Mouse (Mus musculus) midbrain, embryonic 14.5 days (tissue): ENCODE data around the gene Tsc22d4. TPM values are rescaled to one million over a fixed set of nuclear protein-coding genes. Genes with fewer than 3 reads are reported as not detected.
"Not testable (repeated sequence)": the region's sequence is repeated elsewhere in the genome, so short reads cannot be mapped to it uniquely, and the experiment has no call there.

Experiments used
- ATAC-seq: fragments of 200-750 bp; cut with Nextera tagmentation; 2 replicates; pipeline ENCODE4 v1.8.0; 2017; ENCODE audit warnings: moderate number of reproducible peaks, moderate library complexity; ENCODE audit not compliant: low FRiP score, low TSS enrichment
- DNase-seq: peaks from one replicate; pipeline ENCODE4 v3.0.0-alpha.2; 2015
- H3K27ac ChIP-seq: fragments of 300-500 bp; sonication (generic); replicated peaks from 2 replicates; pipeline ENCODE4 v1.5.1; 2014; ENCODE audit warnings: mild to moderate bottlenecking, low read depth, low read length, moderate library complexity
- H3K27me3 ChIP-seq: fragments of 300-500 bp; sonication (generic); 2 replicates; pipeline ENCODE4 v1.6.1; 2014; ENCODE audit warnings: low read length, control low read depth, mixed read lengths; ENCODE audit not compliant: control insufficient read depth, insufficient read depth
- H3K36me3 ChIP-seq: fragments of 300-500 bp; sonication (generic); 2 replicates; pipeline ENCODE4 v1.6.1; 2014; ENCODE audit warnings: low read length, control low read depth; ENCODE audit not compliant: control insufficient read depth, insufficient read depth
- H3K4me1 ChIP-seq: fragments of 300-500 bp; sonication (generic); 2 replicates; pipeline ENCODE4 v1.6.1; 2014; ENCODE audit warnings: mild to moderate bottlenecking, antibody characterized with exemption, low read length, control low read depth; ENCODE audit not compliant: control insufficient read depth, insufficient read depth
- H3K4me2 ChIP-seq: fragments of 300-500 bp; sonication (generic); 2 replicates; pipeline ENCODE4 v1.6.1; 2014; ENCODE audit warnings: mild to moderate bottlenecking, low read length, moderate library complexity
- H3K4me3 ChIP-seq: fragments of 300-500 bp; sonication (generic); replicated peaks from 2 replicates; pipeline ENCODE4 v1.5.1; 2014; ENCODE audit warnings: low read depth, low read length
- H3K9ac ChIP-seq: fragments of 300-500 bp; sonication (generic); replicated peaks from 2 replicates; pipeline ENCODE4 v1.6.1; 2014; ENCODE audit warnings: mild to moderate bottlenecking, low read length, moderate library complexity
- H3K9me3 ChIP-seq: fragments of 300-500 bp; sonication (generic); 2 replicates; pipeline ENCODE4 v1.6.1; 2016; ENCODE audit warnings: low read length, control low read depth, mixed read lengths; ENCODE audit not compliant: control insufficient read depth
- WGBS: fragments of 180-500 bp; shearing (Covaris S2); extraction: QIAGEN DNeasy Blood & Tissue Kit; methylation state at CpG from one replicate; pipeline ENCODE4 v1.1.7; 2014; 5-methylcytosine and 5-hydroxymethylcytosine counted together
- polyA plus RNA-seq: library from polyadenylated mRNA; unstranded; fragments of >200 nt; fragmentation: Nextera tagmentation; extraction: Ambion mirVana; gene quantifications from 2 replicates; pipeline ENCODE4 v1.2.1, GENCODE M21; 2014

Tsc22d4 gene
- polyA plus RNA-seq, 1 experiment from 2014 or later = 47.0 TPM

- Histone ChIP-seq H3K27ac (no peak overlapping the region), H3K9ac (no peak overlapping the region), H3K36me3 (no peaks in the 10 kb centered on the region), H3K4me3 (no peak overlapping the region), H3K27me3 (no peaks in the 10 kb centered on the region), H3K4me2 (no peak overlapping the region), H3K4me1 (no peaks in the 10 kb centered on the region), H3K9me3 (no peaks in the 10 kb centered on the region)
- ATAC-seq (no peak), DNase-seq (no peak)
- 70% methylated on average over 8 of the region's 8 CpGs for WGBS
These were observed 27.3 kb upstream of the Tsc22d4 start for GRCm38 (mm10) chr5:137718020-137718790.

GRCm38 (mm10) chr5:137719088-137719487 is 26.4 kb upstream of the Tsc22d4 start:
- H3K9ac ChIP-seq = no peak overlapping the region
- 91% methylated on average over 6 of the region's 6 CpGs for WGBS
- no peak overlapping the region for H3K4me3 ChIP-seq
- H3K4me1 ChIP-seq = no peaks in the 10 kb centered on the region
- no peaks in the 10 kb centered on the region for H3K36me3 ChIP-seq
- DNase-seq = no peak
- ATAC-seq = no peak
- no peak overlapping the region for H3K27ac ChIP-seq
- no peak overlapping the region for H3K4me2 ChIP-seq
- no peaks in the 10 kb centered on the region for H3K9me3 ChIP-seq
- H3K27me3 ChIP-seq = no peaks in the 10 kb centered on the region

- not testable (repeated sequence) for H3K4me2 ChIP-seq, ATAC-seq, H3K4me3 ChIP-seq, H3K4me1 ChIP-seq, H3K36me3 ChIP-seq, H3K9ac ChIP-seq, H3K9me3 ChIP-seq, H3K27ac ChIP-seq, DNase-seq, H3K27me3 ChIP-seq
- 39% methylated on average over 9 of the region's 16 CpGs for WGBS
These were observed 24.9 kb upstream of the Tsc22d4 start for GRCm38 (mm10) chr5:137720558-137721164.

- no peak overlapping the region for H3K4me2 ChIP-seq
- no peaks in the 10 kb centered on the region for H3K9me3 ChIP-seq
- H3K27ac ChIP-seq = no peak overlapping the region
- ATAC-seq = no peak
- no peaks in the 10 kb centered on the region for H3K4me1 ChIP-seq
- H3K9ac ChIP-seq = no peak overlapping the region
- H3K36me3 ChIP-seq = 0 out of 2 replicates have a peak, but pooled peaks cover 2% of the 10 kb centered on the region
- WGBS = 82% methylated on average over 5 of the region's 5 CpGs
- no peak overlapping the region for H3K4me3 ChIP-seq
- H3K27me3 ChIP-seq = no peaks in the 10 kb centered on the region
- DNase-seq = no peak
These were observed 21.7 kb upstream of the Tsc22d4 start for GRCm38 (mm10) chr5:137723840-137724239.

GRCm38 (mm10) chr5:137726767-137727166 is 18.8 kb upstream of the Tsc22d4 start:
- H3K36me3 ChIP-seq = peaks cover 17% of the 10 kb centered on the region
- H3K4me2 ChIP-seq = no peak overlapping the region
- no peak for DNase-seq
- no peak overlapping the region for H3K9ac ChIP-seq
- no peak overlapping the region for H3K27ac ChIP-seq
- WGBS = 70% methylated on average over 6 of the region's 6 CpGs
- H3K4me1 ChIP-seq = peaks cover 4% of the 10 kb centered on the region; the same call in 1 of the 2 replicates
- H3K9me3 ChIP-seq = no peaks in the 10 kb centered on the region
- no peak for ATAC-seq
- H3K4me3 ChIP-seq = no peak overlapping the region
- no peaks in the 10 kb centered on the region for H3K27me3 ChIP-seq

- peak overlapping the region; percentile 99 for H3K27ac ChIP-seq
- ATAC-seq (peak; percentile 73), DNase-seq (peak; percentile 83)
- peak overlapping the region; percentile 50 for H3K9ac ChIP-seq
- peak overlapping the region; percentile 71 for H3K4me2 ChIP-seq
- no peaks in the 10 kb centered on the region for H3K9me3 ChIP-seq
- peak overlapping the region; percentile 33 for H3K4me3 ChIP-seq
- peaks cover 44% of the 10 kb centered on the region for H3K4me1 ChIP-seq
- H3K36me3 ChIP-seq = peaks cover 67% of the 10 kb centered on the region
- WGBS = 9% methylated on average over 12 of the region's 12 CpGs
- no peaks in the 10 kb centered on the region for H3K27me3 ChIP-seq
These were observed 11.8 kb upstream of the Tsc22d4 start for GRCm38 (mm10) chr5:137733638-137734288.

GRCm38 (mm10) chr5:137734289-137735061 is 11.1 kb upstream of the Tsc22d4 start:
- H3K4me3 ChIP-seq = peak overlapping the region; percentile 33
- peaks cover 64% of the 10 kb centered on the region for H3K36me3 ChIP-seq

GRCm38 (mm10) chr5:137737400-137737940 is 8.1 kb upstream of the Tsc22d4 start:
- no peaks in the 10 kb centered on the region for H3K27me3 ChIP-seq
- ATAC-seq (no peak), DNase-seq (peak; percentile 71)
- peaks cover 44% of the 10 kb centered on the region for H3K36me3 ChIP-seq
- 0 out of 2 replicates have a peak overlapping the region, but pooled peaks have one; percentile 7 for H3K4me3 ChIP-seq
- peak overlapping the region; percentile 87 for H3K27ac ChIP-seq
- H3K4me1 ChIP-seq = peaks cover 51% of the 10 kb centered on the region
- peak overlapping the region; percentile 93 for H3K4me2 ChIP-seq
- H3K9me3 ChIP-seq = no peaks in the 10 kb centered on the region
- H3K9ac ChIP-seq = peak overlapping the region; percentile 90; the same call in 1 of the 2 replicates
- 80% methylated on average over 6 of the region's 6 CpGs for WGBS

More at GRCm38 (mm10) chr5:137734289-137735061, 11.1 kb upstream of the Tsc22d4 start:
- peak; percentile 98 for DNase-seq
- H3K4me2 ChIP-seq = peak overlapping the region; percentile 71
- H3K9ac ChIP-seq = peak overlapping the region; percentile 50
- WGBS = 32% methylated on average over 6 of the region's 6 CpGs
- H3K4me1 ChIP-seq = peaks cover 52% of the 10 kb centered on the region
- ATAC-seq = peak; percentile 96
- no peaks in the 10 kb centered on the region for H3K9me3 ChIP-seq
- H3K27ac ChIP-seq = peak overlapping the region; percentile 99
- no peaks in the 10 kb centered on the region for H3K27me3 ChIP-seq
